Mouse (Mus musculus): ENCODE results near the gene Gm21985. TPM values are rescaled to one million over a fixed set of nuclear protein-coding genes. Genes with fewer than 3 reads are reported as not detected.

Gm21985 gene
- not detected in 2 replicates for polyA plus RNA-seq (2015; fragmentation: Nextera tagmentation; extraction: Ambion mirVana)

GRCm38 (mm10) chr2:112266242-112266592 is at the start of gene Gm21985:
TSS of gene Gm21985 (plus strand) at chr2:112266314.
- peak; percentile 36 for ATAC-seq (ENCODE audit: low FRiP score)
- no peaks in the 10 kb centered on the region for H3K36me3 ChIP-seq
- peak within 1 kb of the TSS; percentile 94 for H3K27ac ChIP-seq (replicated peaks)
- H3K9ac ChIP-seq (replicated peaks) = peak within 1 kb of the TSS; percentile 81
- H3K27me3 ChIP-seq (replicated peaks) = no peaks in the 10 kb centered on the region
- H3K4me3 ChIP-seq (replicated peaks) = peak within 1 kb of the TSS; percentile 92
- peaks cover 56% of the 10 kb centered on the region for H3K4me1 ChIP-seq
- no peaks in the 10 kb centered on the region for H3K9me3 ChIP-seq (replicated peaks)
- H3K4me2 ChIP-seq = peak within 1 kb of the TSS; percentile 87
- WGBS = 2% methylated on average over 11 of the region's 11 CpGs

- no peaks in the 10 kb centered on the region for H3K4me1 ChIP-seq
- no peak overlapping the region for H3K4me3 ChIP-seq (replicated peaks)
- no peak overlapping the region for H3K4me2 ChIP-seq
- no peak for ATAC-seq (ENCODE audit: low FRiP score)
- H3K9me3 ChIP-seq (replicated peaks) = no peaks in the 10 kb centered on the region
- no peaks in the 10 kb centered on the region for H3K36me3 ChIP-seq
- no peak overlapping the region for H3K27ac ChIP-seq (replicated peaks)
- H3K9ac ChIP-seq (replicated peaks) = no peak overlapping the region
- WGBS = 81% methylated on average over 6 of the region's 6 CpGs
- no peaks in the 10 kb centered on the region for H3K27me3 ChIP-seq (replicated peaks)
Observed at GRCm38 (mm10) chr2:112217614-112218013, 48.5 kb upstream of the Gm21985 start.

DNA sequence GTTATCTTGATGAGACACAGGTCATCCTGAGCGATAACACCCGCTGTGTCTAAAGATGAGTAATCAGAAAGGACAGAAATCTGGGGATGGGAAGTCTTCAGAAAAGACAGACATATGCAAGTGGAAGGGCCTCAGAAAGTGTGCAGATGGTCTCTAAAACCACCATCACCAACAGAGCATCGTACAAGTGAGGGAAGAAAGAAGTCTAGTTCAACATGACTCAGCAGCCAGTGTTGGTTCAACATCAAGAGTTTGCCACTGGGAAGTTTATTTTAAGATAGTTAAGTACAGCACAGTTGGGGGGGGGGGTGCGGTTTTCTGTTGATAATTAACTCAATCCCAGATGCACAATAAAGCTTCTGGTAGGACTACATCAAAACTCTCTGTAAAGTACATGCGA is 45.2 kb upstream of the Gm21985 start:
- Histone ChIP-seq H3K4me1 (no peaks in the 10 kb centered on the region), H3K27me3 (replicated peaks) (no peaks in the 10 kb centered on the region), H3K4me3 (replicated peaks) (no peak overlapping the region), H3K27ac (replicated peaks) (no peak overlapping the region), H3K9me3 (replicated peaks) (no peaks in the 10 kb centered on the region), H3K4me2 (no peak overlapping the region), H3K36me3 (no peaks in the 10 kb centered on the region), H3K9ac (replicated peaks) (no peak overlapping the region)
- no peak for ATAC-seq (ENCODE audit: low FRiP score)
- 92% methylated on average over 5 of the region's 5 CpGs for WGBS

- no peak for ATAC-seq (ENCODE audit: low FRiP score)
- Histone ChIP-seq H3K9me3 (replicated peaks) (no peaks in the 10 kb centered on the region), H3K4me2 (no peak overlapping the region), H3K4me1 (no peaks in the 10 kb centered on the region), H3K4me3 (replicated peaks) (no peak overlapping the region), H3K36me3 (no peaks in the 10 kb centered on the region), H3K27me3 (replicated peaks) (no peaks in the 10 kb centered on the region), H3K9ac (replicated peaks) (no peak overlapping the region), H3K27ac (replicated peaks) (no peak overlapping the region)
- 88% methylated on average over 5 of the region's 5 CpGs for WGBS
Observed at GRCm38 (mm10) chr2:112222607-112223006, 43.5 kb upstream of the Gm21985 start.

DNA sequence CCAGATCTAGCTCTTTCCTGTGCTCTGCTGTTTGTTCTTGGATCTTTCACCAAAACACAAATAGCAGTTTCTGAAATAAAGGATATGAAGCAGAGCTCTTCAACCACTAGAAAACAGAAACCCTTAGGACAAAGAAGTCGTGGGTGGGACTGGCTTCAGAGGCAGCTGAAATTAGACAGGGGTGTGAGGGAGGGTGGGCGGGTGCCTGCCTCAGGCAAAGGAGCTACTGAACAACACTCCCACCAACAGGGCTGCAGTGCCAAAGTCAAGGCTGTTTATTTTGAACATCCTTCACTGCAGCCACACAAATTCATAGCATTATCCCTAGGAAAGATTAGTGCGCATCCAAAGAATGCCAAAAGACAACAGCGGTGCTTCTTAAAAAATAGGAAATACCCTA is 41.8 kb upstream of the Gm21985 start:
- no peak overlapping the region for H3K4me2 ChIP-seq
- H3K36me3 ChIP-seq = no peaks in the 10 kb centered on the region
- 66% methylated on average over 4 of the region's 4 CpGs for WGBS

DNA sequence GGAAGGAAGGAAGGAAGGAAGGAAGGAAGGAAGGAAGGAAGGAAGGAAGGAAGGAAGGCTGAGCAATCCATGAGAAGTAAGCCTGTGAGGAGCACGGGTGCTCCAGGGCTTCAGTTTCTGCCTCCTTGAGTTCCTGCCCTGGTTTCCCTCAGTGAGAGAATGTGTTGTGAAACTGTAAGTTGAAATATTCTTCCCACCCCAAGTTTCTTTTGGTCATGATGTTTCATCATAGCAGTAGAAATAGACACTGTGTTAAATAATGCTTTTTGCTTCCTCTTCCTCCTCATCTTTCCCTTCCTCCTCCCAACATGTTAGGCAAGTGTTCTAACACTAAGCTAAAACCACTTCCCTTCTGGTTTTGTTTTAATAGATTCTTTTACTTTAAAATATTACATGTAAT is 33.5 kb upstream of the Gm21985 start:
- H3K27ac ChIP-seq (replicated peaks) = no peak overlapping the region
- H3K4me1 ChIP-seq = no peaks in the 10 kb centered on the region
- H3K4me3 ChIP-seq (replicated peaks) = no peak overlapping the region
- H3K36me3 ChIP-seq = no peaks in the 10 kb centered on the region
- H3K9ac ChIP-seq (replicated peaks) = no peak overlapping the region
- no peak for ATAC-seq (ENCODE audit: low FRiP score)
- no peaks in the 10 kb centered on the region for H3K9me3 ChIP-seq (replicated peaks)
- 70% methylated on average over 1 of the region's 1 CpGs for WGBS
- no peak overlapping the region for H3K4me2 ChIP-seq
- H3K27me3 ChIP-seq (replicated peaks) = no peaks in the 10 kb centered on the region

More for the DNA sequence above, 41.8 kb upstream of the Gm21985 start:
- no peaks in the 10 kb centered on the region for H3K27me3 ChIP-seq (replicated peaks)
- H3K27ac ChIP-seq (replicated peaks) = no peak overlapping the region
- no peak overlapping the region for H3K9ac ChIP-seq (replicated peaks)
- no peaks in the 10 kb centered on the region for H3K4me1 ChIP-seq
- H3K9me3 ChIP-seq (replicated peaks) = no peaks in the 10 kb centered on the region
- H3K4me3 ChIP-seq (replicated peaks) = no peak overlapping the region
- ATAC-seq (ENCODE audit: low FRiP score) = no peak

GRCm38 (mm10) chr2:112236620-112237019 is 29.5 kb upstream of the Gm21985 start:
- H3K4me1 ChIP-seq = peaks cover 16% of the 10 kb centered on the region
- no peak overlapping the region for H3K27ac ChIP-seq (replicated peaks)
- H3K36me3 ChIP-seq = no peaks in the 10 kb centered on the region
- H3K9ac ChIP-seq (replicated peaks) = no peak overlapping the region
- no peak for ATAC-seq (ENCODE audit: low FRiP score)
- H3K27me3 ChIP-seq (replicated peaks) = no peaks in the 10 kb centered on the region
- no peak overlapping the region for H3K4me3 ChIP-seq (replicated peaks)
- H3K9me3 ChIP-seq (replicated peaks) = no peaks in the 10 kb centered on the region
- no peak overlapping the region for H3K4me2 ChIP-seq
- WGBS = 77% methylated on average over 2 of the region's 2 CpGs

GRCm38 (mm10) chr2:112238006-112238405 is 28.1 kb upstream of the Gm21985 start:
- peaks cover 16% of the 10 kb centered on the region for H3K4me1 ChIP-seq
- no peak overlapping the region for H3K27ac ChIP-seq (replicated peaks)
- no peaks in the 10 kb centered on the region for H3K27me3 ChIP-seq (replicated peaks)
- no peak for ATAC-seq (ENCODE audit: low FRiP score)
- no peaks in the 10 kb centered on the region for H3K9me3 ChIP-seq (replicated peaks)
- H3K9ac ChIP-seq (replicated peaks) = no peak overlapping the region
- no peak overlapping the region for H3K4me2 ChIP-seq
- 21% methylated on average over 4 of the region's 4 CpGs for WGBS
- H3K36me3 ChIP-seq = peaks cover 12% of the 10 kb centered on the region; the same call in 1 of the 2 replicates
- H3K4me3 ChIP-seq (replicated peaks) = no peak overlapping the region

GRCm38 (mm10) chr2:112239212-112239934 is 26.7 kb upstream of the Gm21985 start, which contains the start of gene Lpcat4:
TSS of gene Lpcat4 (plus strand) at chr2:112239468.
- ATAC-seq (ENCODE audit: low FRiP score) = peak; percentile 92
- no peaks in the 10 kb centered on the region for H3K9me3 ChIP-seq (replicated peaks)
- under 1% methylated on average over 71 of the region's 94 CpGs for WGBS

GRCm38 (mm10) chr2:112239935-112240721 is 26.0 kb upstream of the Gm21985 start:
- peak; percentile 76 for ATAC-seq (ENCODE audit: low FRiP score)
- Histone ChIP-seq H3K27me3 (replicated peaks) (no peaks in the 10 kb centered on the region), H3K9me3 (replicated peaks) (no peaks in the 10 kb centered on the region), H3K4me2 (peak overlapping the region; percentile 88), H3K4me3 (replicated peaks) (peak overlapping the region; percentile 92), H3K4me1 (peaks cover 16% of the 10 kb centered on the region), H3K27ac (replicated peaks) (peak overlapping the region; percentile 99), H3K9ac (replicated peaks) (peak overlapping the region; percentile 96), H3K36me3 (peaks cover 28% of the 10 kb centered on the region)
- under 1% methylated on average over 26 of the region's 28 CpGs for WGBS

More at GRCm38 (mm10) chr2:112239212-112239934, 26.7 kb upstream of the Gm21985 start, which contains the start of gene Lpcat4:
- peak within 1 kb of the TSS; percentile 88 for H3K4me2 ChIP-seq
- no peaks in the 10 kb centered on the region for H3K27me3 ChIP-seq (replicated peaks)
- H3K4me1 ChIP-seq = peaks cover 16% of the 10 kb centered on the region
- H3K36me3 ChIP-seq = peaks cover 22% of the 10 kb centered on the region
- peak within 1 kb of the TSS; percentile 92 for H3K4me3 ChIP-seq (replicated peaks)
- peak within 1 kb of the TSS; percentile 96 for H3K9ac ChIP-seq (replicated peaks)
- H3K27ac ChIP-seq (replicated peaks) = peak within 1 kb of the TSS; percentile 99

- H3K4me2 ChIP-seq = no peak overlapping the region
- no peak for ATAC-seq (ENCODE audit: low FRiP score)
- no peaks in the 10 kb centered on the region for H3K9me3 ChIP-seq (replicated peaks)
- H3K27ac ChIP-seq (replicated peaks) = no peak overlapping the region
- H3K4me3 ChIP-seq (replicated peaks) = no peak overlapping the region
- H3K4me1 ChIP-seq = peaks cover 16% of the 10 kb centered on the region
- no peak overlapping the region for H3K9ac ChIP-seq (replicated peaks)
- peaks cover 35% of the 10 kb centered on the region for H3K36me3 ChIP-seq
- no peaks in the 10 kb centered on the region for H3K27me3 ChIP-seq (replicated peaks)
- WGBS = 86% methylated on average over 14 of the region's 14 CpGs
Observed at GRCm38 (mm10) chr2:112241787-112242186, 24.3 kb upstream of the Gm21985 start.

- Histone ChIP-seq H3K36me3 (peaks cover 55% of the 10 kb centered on the region), H3K4me3 (replicated peaks) (no peak overlapping the region), H3K9ac (replicated peaks) (no peak overlapping the region), H3K27me3 (replicated peaks) (no peaks in the 10 kb centered on the region), H3K27ac (replicated peaks) (no peak overlapping the region), H3K4me1 (peaks cover 10% of the 10 kb centered on the region), H3K9me3 (replicated peaks) (no peaks in the 10 kb centered on the region), H3K4me2 (no peak overlapping the region)
- no peak for ATAC-seq (ENCODE audit: low FRiP score)
- 91% methylated on average over 5 of the region's 5 CpGs for WGBS
Observed at GRCm38 (mm10) chr2:112245307-112245706, 20.8 kb upstream of the Gm21985 start.
